Mouse (Mus musculus): ENCODE results near the gene Zfp867.

DNA sequence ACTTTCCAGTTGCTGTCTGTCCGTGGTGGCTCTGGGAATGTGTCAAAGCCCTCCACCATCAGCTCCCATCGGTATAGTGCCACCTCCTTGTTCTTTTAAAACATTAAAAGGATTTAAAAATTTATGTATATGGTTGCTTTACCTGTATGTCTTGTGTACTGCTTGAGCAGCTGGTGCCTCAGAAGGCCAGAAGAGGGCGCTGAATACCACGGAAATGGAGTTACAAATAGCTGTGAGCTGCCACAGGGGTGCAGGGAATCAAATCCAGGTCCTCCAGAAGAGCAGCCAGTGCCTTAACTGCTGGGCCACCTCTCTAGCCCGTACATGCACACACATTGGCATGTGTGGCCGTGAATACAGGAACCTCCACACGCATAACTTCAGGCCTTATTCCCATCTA, 25.5 kb upstream of the Zfp867 start:
- TF ChIP-seq CTCF (conservative IDR thresholded peaks at IDR 0.05; ENCODE audit: insufficient read depth, insufficient read length, low read depth, low read length) = no peak
- no peak for TF ChIP-seq POLR2A (IDR thresholded peaks at IDR 0.05; ENCODE audit: low read depth, low read length)
